Mouse (Mus musculus) small intestine, adult 2 months (tissue): ENCODE measurements around the gene Asb15. TPM values are rescaled to one million over a fixed set of nuclear protein-coding genes. Genes with fewer than 3 reads are reported as not detected.

Experiments
- H3K27ac ChIP-seq: fragments of 200-500 bp; 2 replicates; pipeline ENCODE4 v1.5.1; 2012; ENCODE audit warnings: low read depth, low read length, control low read depth, inconsistent platforms; ENCODE audit not compliant: insufficient read depth
- H3K27me3 ChIP-seq: fragments of 200-500 bp; 2 replicates; pipeline ENCODE4 v1.6.1; 2012; ENCODE audit warnings: mild to moderate bottlenecking, moderate library complexity, low read length, inconsistent platforms; ENCODE audit not compliant: control insufficient read depth, insufficient read depth
- H3K36me3 ChIP-seq: fragments of 200-500 bp; 2 replicates; pipeline ENCODE4 v1.6.1; 2012; ENCODE audit warnings: mild to moderate bottlenecking, low read length, control low read depth, inconsistent platforms; ENCODE audit not compliant: control insufficient read depth, insufficient read depth
- H3K4me1 ChIP-seq: fragments of 200-500 bp; 2 replicates; pipeline ENCODE4 v1.6.1; 2012; ENCODE audit warnings: low read length, inconsistent platforms, mixed read lengths; ENCODE audit not compliant: control insufficient read depth, insufficient read depth, insufficient read length
- H3K4me3 ChIP-seq: fragments of 200-500 bp; 2 replicates; pipeline ENCODE4 v1.5.1; 2012; ENCODE audit warnings: low read depth, mild to moderate bottlenecking, control low read depth, inconsistent platforms, low read length, moderate library complexity
- CTCF ChIP-seq: fragments of 200-500 bp; IDR thresholded peaks from 2 replicates; pipeline ENCODE4 v1.5.1; 2012; ENCODE audit warnings: low read depth, mild to moderate bottlenecking, control low read depth, inconsistent platforms, low read length, moderate library complexity, mixed read lengths; ENCODE audit not compliant: insufficient replicate concordance, insufficient read length; ENCODE audit errors: extremely low read depth
- POLR2A ChIP-seq: fragments of 200-500 bp; IDR thresholded peaks from 2 replicates; pipeline ENCODE4 v1.6.1; 2012; ENCODE audit warnings: low read depth, mild to moderate bottlenecking, control low read depth, inconsistent platforms, low read length, moderate library complexity
- WGBS: fragments of 180-500 bp; shearing (Covaris S2); methylation state at CpG from one replicate; pipeline ENCODE4 v1.1.7; 2018; 5-methylcytosine and 5-hydroxymethylcytosine counted together
- polyA plus RNA-seq: library from polyadenylated mRNA; depleted of rRNA; stranded (reverse); fragments of >200 nt; gene quantifications from 2 replicates; pipeline ENCODE4 v1.2.3, GENCODE M21; 2012

The Asb15 gene
- polyA plus RNA-seq, 1 experiment, result not detected

- H3K36me3 ChIP-seq, result no peaks in the 10 kb centered on the region
- no peak overlapping the region for H3K4me3 ChIP-seq
- no peaks in the 10 kb centered on the region for H3K4me1 ChIP-seq
- TF ChIP-seq CTCF, result no peak
- TF ChIP-seq POLR2A, result no peak
- H3K27me3 ChIP-seq, result no peaks in the 10 kb centered on the region
- H3K27ac ChIP-seq, result no peak overlapping the region
- WGBS, result 74% methylated on average over 6 of the region's 6 CpGs
Measured at GRCm38 (mm10) chr6:24600134-24600533, 72.2 kb downstream of the Asb15 start.

GRCm38 (mm10) chr6:24600726-24601125 lies 72.8 kb downstream of the Asb15 start:
- Histone ChIP-seq H3K27me3 (no peaks in the 10 kb centered on the region), H3K27ac (no peak overlapping the region), H3K4me3 (no peak overlapping the region), H3K4me1 (no peaks in the 10 kb centered on the region), H3K36me3 (no peaks in the 10 kb centered on the region)
- TF ChIP-seq POLR2A (no peak), CTCF (no peak)
- WGBS, result 71% methylated on average over 4 of the region's 4 CpGs

- TF ChIP-seq POLR2A (no peak), CTCF (no peak)
- Histone ChIP-seq H3K27me3 (no peaks in the 10 kb centered on the region), H3K36me3 (no peaks in the 10 kb centered on the region), H3K27ac (no peak overlapping the region), H3K4me3 (no peak overlapping the region), H3K4me1 (0 out of 2 replicates have a peak, but pooled peaks cover 2% of the 10 kb centered on the region)
- 33% methylated on average over 1 of the region's 1 CpGs for WGBS
Measured at GRCm38 (mm10) chr6:24601668-24602067, 73.7 kb downstream of the Asb15 start.

GRCm38 (mm10) chr6:24602351-24602750 lies 74.4 kb downstream of the Asb15 start:
- no peaks in the 10 kb centered on the region for H3K27me3 ChIP-seq
- WGBS, result 78% methylated on average over 3 of the region's 3 CpGs
- H3K4me1 ChIP-seq, result 0 out of 2 replicates have a peak, but pooled peaks cover 2% of the 10 kb centered on the region
- no peak overlapping the region for H3K4me3 ChIP-seq
- no peaks in the 10 kb centered on the region for H3K36me3 ChIP-seq
- TF ChIP-seq CTCF, result no peak
- no peak for TF ChIP-seq POLR2A
- H3K27ac ChIP-seq, result no peak overlapping the region

- H3K4me1 ChIP-seq, result 0 out of 2 replicates have a peak, but pooled peaks cover 2% of the 10 kb centered on the region
- no peak overlapping the region for H3K27ac ChIP-seq
- H3K36me3 ChIP-seq, result no peaks in the 10 kb centered on the region
- TF ChIP-seq POLR2A (no peak), CTCF (no peak)
- H3K4me3 ChIP-seq, result no peak overlapping the region
- no peaks in the 10 kb centered on the region for H3K27me3 ChIP-seq
- WGBS, result 73% methylated on average over 5 of the region's 5 CpGs
Measured at GRCm38 (mm10) chr6:24602993-24603392, 75.0 kb downstream of the Asb15 start.

- Histone ChIP-seq H3K36me3 (no peaks in the 10 kb centered on the region), H3K4me3 (no peak overlapping the region), H3K27ac (no peak overlapping the region), H3K4me1 (0 out of 2 replicates have a peak, but pooled peaks cover 2% of the 10 kb centered on the region), H3K27me3 (no peaks in the 10 kb centered on the region)
- TF ChIP-seq CTCF (no peak), POLR2A (no peak)
- WGBS, result 91% methylated on average over 7 of the region's 7 CpGs
Measured at GRCm38 (mm10) chr6:24604289-24604688, 76.3 kb downstream of the Asb15 start.

- TF ChIP-seq POLR2A (no peak), CTCF (no peak)
- Histone ChIP-seq H3K36me3 (no peaks in the 10 kb centered on the region), H3K4me3 (no peak overlapping the region), H3K27ac (no peak overlapping the region), H3K27me3 (no peaks in the 10 kb centered on the region), H3K4me1 (0 out of 2 replicates have a peak, but pooled peaks cover 2% of the 10 kb centered on the region)
- 89% methylated on average over 8 of the region's 8 CpGs for WGBS
Measured at GRCm38 (mm10) chr6:24605631-24606030, 77.7 kb downstream of the Asb15 start.
